Mouse (Mus musculus) liver, adult 2 months (tissue): ENCODE data around the gene Col6a5. TPM values are rescaled to one million over a fixed set of nuclear protein-coding genes. Genes with fewer than 3 reads are reported as not detected.
A peak's percentile ranks its signal among the peaks of the same experiment; 100 is the strongest.

ENCODE experiments used
- DNase-seq: peaks from one replicate; pipeline ENCODE4 v3.0.0-alpha.2; 2011; ENCODE audit warnings: low read depth, low spot score; ENCODE audit errors: extremely low read depth
- H3K27ac ChIP-seq: fragments of 200-500 bp; replicated peaks from 2 replicates; pipeline ENCODE4 v1.5.1; 2012; ENCODE audit warnings: low read depth, mild to moderate bottlenecking, control low read depth, inconsistent platforms, low read length; ENCODE audit not compliant: insufficient read depth
- H3K27me3 ChIP-seq: fragments of 200-500 bp; 2 replicates; pipeline ENCODE4 v1.6.1; 2012; ENCODE audit warnings: mild to moderate bottlenecking, moderate library complexity, low read length, inconsistent platforms; ENCODE audit not compliant: control insufficient read depth, insufficient read depth
- H3K36me3 ChIP-seq: fragments of 200-500 bp; 2 replicates; pipeline ENCODE4 v1.6.1; 2012; ENCODE audit warnings: low read length, inconsistent platforms; ENCODE audit not compliant: control insufficient read depth, insufficient read depth
- H3K4me1 ChIP-seq: fragments of 200-500 bp; 2 replicates; pipeline ENCODE4 v1.6.1; 2011; ENCODE audit warnings: low read length; ENCODE audit not compliant: control insufficient read depth, insufficient read depth
- H3K4me3 ChIP-seq: fragments of 200-500 bp; 2 replicates; pipeline ENCODE4 v1.5.1; 2011; ENCODE audit warnings: low read depth, mild to moderate bottlenecking, control low read depth, low read length, moderate library complexity; ENCODE audit not compliant: insufficient read depth
- H3K79me2 ChIP-seq: fragments of 200-500 bp; 2 replicates; pipeline ENCODE4 v1.6.1; 2012; ENCODE audit warnings: inconsistent platforms, mild to moderate bottlenecking, low read length, moderate library complexity; ENCODE audit not compliant: control insufficient read depth, insufficient read depth
- H3K9ac ChIP-seq: fragments of 200-500 bp; 2 replicates; pipeline ENCODE4 v1.6.1; 2012; ENCODE audit warnings: low read depth, mild to moderate bottlenecking, control low read depth, inconsistent platforms, low read length
- CTCF ChIP-seq: fragments of 200-500 bp; IDR thresholded peaks from 2 replicates; pipeline ENCODE4 v1.5.1; 2011; ENCODE audit warnings: low read depth, low read length, control low read depth
- POLR2A ChIP-seq: fragments of 200-500 bp; IDR thresholded peaks from 2 replicates; pipeline ENCODE4 v1.6.1; 2011; ENCODE audit warnings: low read length, control low read depth; ENCODE audit not compliant: insufficient read depth; ENCODE audit errors: extremely low read depth
- WGBS: fragments of 180-500 bp; shearing (Covaris S2); methylation state at CpG from one replicate; pipeline ENCODE4 v1.1.7; 2018; 5-methylcytosine and 5-hydroxymethylcytosine counted together
- polyA plus RNA-seq: library from polyadenylated mRNA; depleted of rRNA; stranded (reverse); fragments of >200 nt; gene quantifications from 2 replicates; pipeline ENCODE4 v1.2.3, GENCODE M21; 2012
- total RNA-seq: library from RNA; depleted of rRNA; stranded (reverse); fragments of >200 nt; gene quantifications from 2 replicates; pipeline ENCODE4 v1.2.3, GENCODE M21; 2014

The Col6a5 gene
- total and polyA plus RNA-seq, 2 experiments: 0.12 to 0.18 TPM

DNA sequence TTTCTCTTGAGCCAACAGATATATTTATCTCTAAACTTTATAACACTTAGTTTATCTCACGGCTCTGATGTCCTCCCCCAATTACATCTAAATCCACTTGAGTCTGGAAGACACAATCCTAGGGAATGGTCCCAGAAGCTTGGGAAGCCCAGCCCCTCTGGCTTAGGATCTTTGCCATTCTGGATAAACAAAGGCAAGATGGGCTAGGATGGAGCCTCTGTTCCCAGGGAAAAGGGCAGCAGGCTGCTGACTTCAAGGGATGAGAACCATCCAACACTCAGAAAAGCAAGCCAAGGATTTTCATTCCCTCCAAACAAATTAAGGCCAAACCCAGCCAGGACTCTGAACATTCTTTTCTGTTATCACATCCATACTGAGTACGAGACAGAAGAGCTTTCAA lies 51.1 kb downstream of the Col6a5 start:
- Histone ChIP-seq H3K79me2 (no peaks in the 10 kb centered on the region), H3K36me3 (no peaks in the 10 kb centered on the region), H3K4me1 (no peaks in the 10 kb centered on the region), H3K27ac (no peak overlapping the region), H3K4me3 (no peak overlapping the region), H3K9ac (no peak overlapping the region), H3K27me3 (no peaks in the 10 kb centered on the region)
- TF ChIP-seq POLR2A: no peak
- TF ChIP-seq CTCF: no peak
- WGBS: 78% methylated on average over 2 of the region's 2 CpGs
- DNase-seq: no peak

DNA sequence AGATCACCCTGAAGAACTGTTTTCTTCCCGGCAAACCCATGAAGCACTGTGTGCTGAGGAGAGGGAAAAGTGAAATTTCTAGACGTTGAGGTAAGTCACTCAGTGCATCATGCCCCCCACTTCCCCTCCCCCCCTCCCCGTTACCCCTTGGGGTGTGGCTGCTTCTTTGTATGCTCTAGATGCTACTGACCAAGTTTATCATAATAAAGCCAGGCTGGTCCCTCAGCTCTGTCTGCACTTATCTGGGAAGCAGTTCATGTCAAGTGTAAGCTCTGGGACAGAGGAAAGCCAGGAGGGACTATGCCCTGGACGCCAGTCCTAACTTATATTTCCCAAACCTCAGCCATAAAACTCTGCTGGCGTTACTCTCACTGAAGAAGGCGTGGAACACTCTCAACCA lies 53.0 kb downstream of the Col6a5 start:
- Histone ChIP-seq H3K36me3 (no peaks in the 10 kb centered on the region), H3K27me3 (no peaks in the 10 kb centered on the region), H3K4me1 (no peaks in the 10 kb centered on the region), H3K27ac (no peak overlapping the region), H3K79me2 (no peaks in the 10 kb centered on the region), H3K9ac (no peak overlapping the region), H3K4me3 (no peak overlapping the region)
- WGBS: 81% methylated on average over 6 of the region's 6 CpGs
- DNase-seq: no peak
- no peak for TF ChIP-seq POLR2A
- no peak for TF ChIP-seq CTCF

DNA sequence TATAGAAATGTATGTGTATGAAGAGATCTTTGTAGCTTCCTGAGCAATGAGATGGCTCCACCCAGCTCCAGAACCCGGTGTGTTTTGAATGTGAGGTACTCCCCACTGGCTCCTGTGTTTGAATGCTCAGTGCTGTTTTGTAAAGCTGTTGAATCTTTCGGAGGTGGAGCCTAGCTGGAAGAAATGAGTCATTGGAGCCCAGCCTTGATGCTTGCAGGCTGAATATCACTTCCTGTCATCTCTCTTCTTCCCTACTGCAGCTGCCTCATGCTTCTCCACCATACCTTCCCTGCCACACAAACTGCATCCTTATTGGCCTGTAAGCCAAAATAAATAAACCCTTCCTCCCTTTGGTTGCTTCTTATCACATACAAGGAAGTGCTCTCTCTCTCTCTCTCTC lies 72.9 kb downstream of the Col6a5 start:
- H3K4me1 ChIP-seq: no peaks in the 10 kb centered on the region
- H3K27ac ChIP-seq: no peak overlapping the region
- no peak overlapping the region for H3K9ac ChIP-seq
- peaks cover 3% of the 10 kb centered on the region; the same call in 1 of the 2 replicates for H3K27me3 ChIP-seq
- no peaks in the 10 kb centered on the region for H3K79me2 ChIP-seq
- 35% methylated on average over 2 of the region's 2 CpGs for WGBS
- DNase-seq: no peak
- H3K36me3 ChIP-seq: no peaks in the 10 kb centered on the region
- TF ChIP-seq POLR2A (no peak), CTCF (no peak)
- no peak overlapping the region for H3K4me3 ChIP-seq

DNA sequence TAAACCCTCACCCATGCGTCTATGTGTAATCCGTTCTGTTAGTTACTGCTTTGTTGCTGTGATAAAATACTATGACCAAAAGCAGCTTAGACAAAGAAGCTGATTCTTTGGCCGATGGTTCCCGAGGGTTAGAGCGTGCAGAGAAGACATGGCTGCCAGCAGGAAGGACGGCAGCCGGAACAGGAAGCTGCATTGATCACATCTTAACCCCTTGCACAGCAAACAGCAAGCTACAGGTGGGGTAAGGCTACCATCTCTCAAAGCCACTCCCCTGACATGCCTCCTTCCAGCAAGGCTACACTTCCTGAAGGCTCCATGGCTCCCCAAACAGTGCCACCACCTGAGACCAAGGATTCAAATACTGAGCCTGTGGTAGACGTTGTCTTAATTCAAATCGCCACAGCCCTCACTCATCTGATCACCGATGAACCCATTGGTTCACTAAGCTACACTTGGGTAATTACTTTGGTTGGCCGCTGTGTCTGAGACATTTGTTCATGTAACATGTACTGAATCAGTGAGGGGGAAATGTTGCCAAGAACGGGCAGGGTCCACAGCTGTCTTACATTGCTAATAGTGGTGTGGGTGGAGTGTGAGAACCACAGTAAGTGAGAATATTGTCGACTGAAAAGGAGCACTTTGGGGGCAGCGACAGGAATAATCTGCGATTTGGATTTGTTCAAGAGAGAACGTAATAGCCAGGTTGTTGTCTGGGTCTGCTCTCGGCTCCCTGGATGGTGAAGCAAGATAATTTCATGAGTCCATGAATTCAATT lies 75.6 kb downstream of the Col6a5 start:
- H3K79me2 ChIP-seq: no peaks in the 10 kb centered on the region
- no peak overlapping the region for H3K4me3 ChIP-seq
- DNase-seq: no peak
- H3K27ac ChIP-seq: no peak overlapping the region
- 81% methylated on average over 17 of the region's 17 CpGs for WGBS
- TF ChIP-seq POLR2A (no peak), CTCF (no peak)
- no peaks in the 10 kb centered on the region for H3K4me1 ChIP-seq
- H3K36me3 ChIP-seq: no peaks in the 10 kb centered on the region
- no peak overlapping the region for H3K9ac ChIP-seq
- H3K27me3 ChIP-seq: peaks cover 3% of the 10 kb centered on the region; the same call in 1 of the 2 replicates

DNA sequence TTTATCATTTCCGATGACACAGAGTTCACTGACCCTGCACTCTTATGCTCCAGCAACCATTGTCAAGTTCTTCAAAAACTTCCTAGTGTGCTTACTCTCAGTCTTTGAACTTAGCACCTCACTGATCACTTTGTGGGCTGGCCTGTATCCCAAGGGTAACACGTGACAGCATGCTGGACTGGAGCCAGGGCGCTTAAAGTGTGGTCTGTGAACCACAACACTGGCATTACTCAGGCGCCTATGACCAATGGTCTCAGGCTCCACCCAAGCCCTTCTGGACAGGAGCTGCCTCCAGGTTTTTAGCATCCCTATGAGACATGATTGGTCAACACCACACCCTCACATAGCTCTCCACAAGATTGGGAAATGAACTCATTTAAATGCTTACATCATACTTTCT lies 79.7 kb downstream of the Col6a5 start:
- H3K4me3 ChIP-seq: no peak overlapping the region
- peak; percentile 31 for DNase-seq
- no peak overlapping the region for H3K27ac ChIP-seq
- no peaks in the 10 kb centered on the region for H3K79me2 ChIP-seq
- no peak for TF ChIP-seq CTCF
- TF ChIP-seq POLR2A: no peak
- no peaks in the 10 kb centered on the region for H3K27me3 ChIP-seq
- no peaks in the 10 kb centered on the region for H3K36me3 ChIP-seq
- WGBS: 35% methylated on average over 4 of the region's 4 CpGs
- no peak overlapping the region for H3K9ac ChIP-seq
- H3K4me1 ChIP-seq: peaks cover 2% of the 10 kb centered on the region; the same call in 1 of the 2 replicates
